Mouse (Mus musculus) cerebellum, postnatal 4 days (tissue): ENCODE data around the gene Mrpl41.
"Not testable (repeated sequence)": the region's sequence is repeated elsewhere in the genome, so short reads cannot be mapped to it uniquely, and the experiment has no call there.

Source experiments
- DNase-seq, 2 experiments: peaks; one replicate each; pipeline ENCODE4 v3.0.0; 2022; ENCODE audit warnings: low spot score in 2 of 2, mixed read lengths in 1 of 2

The Mrpl41 gene

DNA sequence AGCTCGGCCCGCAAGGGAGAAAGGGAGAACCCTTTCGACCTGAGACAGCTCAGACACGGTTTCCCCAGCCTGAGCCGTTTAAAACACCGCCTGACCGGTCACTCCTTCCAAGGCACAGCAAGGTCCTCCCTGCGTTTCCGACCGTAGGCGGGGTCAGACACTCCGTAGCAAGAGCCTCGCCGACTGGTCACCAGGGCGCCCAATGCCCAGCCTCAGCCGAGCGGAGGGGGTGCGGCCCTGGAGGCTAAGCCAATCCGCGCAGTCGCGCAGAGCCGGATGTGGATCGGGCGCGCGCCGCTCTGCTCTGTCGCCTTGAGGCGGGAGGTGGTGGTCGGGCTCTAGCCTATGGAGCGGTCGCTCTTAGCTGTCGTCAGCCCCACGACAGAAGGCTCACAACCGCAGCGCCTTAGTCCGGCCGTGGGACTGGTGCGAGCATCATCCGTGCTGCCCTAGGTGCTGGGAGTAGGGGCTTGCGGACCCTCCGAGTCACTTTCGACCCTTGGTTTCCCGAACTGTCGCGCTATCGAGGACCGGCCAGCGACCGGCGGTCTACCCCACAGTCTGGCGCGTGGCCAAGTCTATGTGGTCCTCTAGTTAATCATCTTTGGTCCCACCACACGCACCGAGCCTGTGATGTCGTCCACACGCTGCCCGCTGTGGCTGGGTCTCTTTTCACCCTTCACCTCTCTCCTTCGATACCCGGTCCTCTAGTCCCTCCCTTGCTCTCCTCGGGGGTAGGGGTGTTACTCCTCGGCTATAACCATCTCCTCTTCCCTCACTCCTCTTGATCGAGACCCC, at the start of gene Mrpl41:
TSS of gene Mrpl41 (minus strand) at position 193 of the 798 bp plus-strand sequence.
- DNase-seq, result peak; percentile 88 to 96

DNA sequence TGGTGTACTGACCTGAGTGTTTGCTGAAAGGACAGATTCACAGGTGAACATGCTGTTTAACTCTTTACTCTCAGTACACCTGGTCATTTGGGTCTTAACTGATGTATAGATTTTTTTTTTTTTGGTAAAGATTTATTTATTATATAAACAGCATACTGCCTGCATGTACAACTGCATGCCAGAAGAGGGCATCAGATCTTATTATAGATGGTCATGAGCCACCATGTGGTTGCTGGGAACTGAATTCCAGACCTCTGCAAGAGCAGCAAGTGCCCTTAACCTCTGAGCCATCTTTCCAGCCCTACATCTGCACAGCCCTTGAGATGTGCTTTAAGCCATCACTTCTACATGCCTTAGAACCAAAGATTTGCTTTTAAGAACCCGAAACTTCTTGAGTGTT, 47.8 kb upstream of the Mrpl41 start:
- no peak for DNase-seq

DNA sequence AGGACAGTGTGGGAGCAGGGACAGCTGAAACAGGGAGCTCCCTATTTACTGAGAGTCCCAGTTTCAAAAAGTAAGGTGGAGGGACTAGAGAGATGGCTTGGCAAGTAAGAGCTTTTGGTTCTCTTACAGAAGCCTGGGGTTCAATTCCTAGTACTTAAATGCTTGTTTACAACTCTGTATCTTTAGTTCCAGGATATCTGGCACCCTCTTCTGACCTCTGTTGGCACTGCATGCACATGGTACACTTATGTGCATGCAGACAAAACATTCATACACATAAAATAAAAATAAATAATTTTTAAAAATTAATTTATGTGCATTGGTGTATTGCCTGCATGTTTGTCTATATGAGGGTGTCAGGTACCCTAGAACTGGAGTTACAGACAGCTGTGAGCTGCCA, 33.4 kb upstream of the Mrpl41 start:
- no peak for DNase-seq

DNA sequence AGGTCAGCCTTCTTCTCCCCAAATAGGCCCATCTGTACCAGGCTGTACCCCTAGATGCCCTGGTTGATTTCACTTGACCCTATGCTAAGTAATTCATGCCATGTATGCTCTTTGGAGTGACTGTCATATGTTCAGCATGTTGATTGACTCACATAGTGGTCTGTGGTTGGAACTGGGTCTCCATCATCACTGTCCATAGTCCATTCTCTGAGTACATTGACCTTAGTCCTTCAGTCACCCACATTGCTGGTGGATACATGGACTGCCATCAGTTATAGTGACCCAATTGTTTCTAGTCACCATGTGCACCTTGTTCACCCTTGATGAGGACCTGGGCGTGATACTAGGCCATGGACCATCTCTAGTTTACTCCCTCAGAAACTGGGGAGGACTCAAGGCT, 31.9 kb upstream of the Mrpl41 start:
- no peak for DNase-seq

DNA sequence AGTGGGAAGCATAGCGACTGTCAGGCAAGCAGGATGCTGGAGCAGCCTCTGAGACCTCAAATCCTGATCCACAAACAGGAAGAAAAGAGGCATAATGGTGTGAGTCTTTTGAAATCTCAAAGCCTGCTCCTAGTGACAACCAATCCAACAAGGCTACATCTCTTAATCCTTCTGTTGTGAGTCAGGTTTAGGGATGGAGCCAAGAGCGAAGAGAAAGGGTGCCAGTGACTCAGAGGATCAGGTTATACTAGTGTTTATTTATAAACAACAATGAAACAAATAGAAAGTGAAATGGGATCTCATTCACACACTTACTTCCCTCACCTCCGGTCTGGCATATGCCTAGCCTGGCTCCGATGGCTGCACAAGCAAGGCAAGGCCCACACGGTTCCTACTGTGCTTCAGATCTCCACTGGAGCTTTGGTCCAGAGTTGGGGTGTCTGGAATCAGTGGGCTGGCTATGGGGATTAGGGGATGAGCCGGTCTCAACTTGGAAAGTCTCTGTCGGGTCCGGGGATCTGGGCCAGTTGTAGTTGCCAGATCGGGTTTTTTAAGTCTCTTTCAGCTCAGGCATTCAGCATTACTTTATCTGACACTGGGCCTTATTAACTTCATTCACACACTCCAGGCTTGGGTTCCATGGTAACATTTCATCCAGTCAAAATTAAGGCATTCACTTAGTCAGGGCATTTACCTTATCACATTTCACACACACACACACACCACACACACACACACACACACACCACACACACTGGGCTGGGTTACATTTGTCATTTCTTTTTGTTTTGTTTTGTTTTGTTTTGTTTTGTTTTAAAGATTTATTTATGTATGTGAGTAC, 29.3 kb upstream of the Mrpl41 start:
- DNase-seq, result peak in 1 of 2 experiments; percentile 8

DNA sequence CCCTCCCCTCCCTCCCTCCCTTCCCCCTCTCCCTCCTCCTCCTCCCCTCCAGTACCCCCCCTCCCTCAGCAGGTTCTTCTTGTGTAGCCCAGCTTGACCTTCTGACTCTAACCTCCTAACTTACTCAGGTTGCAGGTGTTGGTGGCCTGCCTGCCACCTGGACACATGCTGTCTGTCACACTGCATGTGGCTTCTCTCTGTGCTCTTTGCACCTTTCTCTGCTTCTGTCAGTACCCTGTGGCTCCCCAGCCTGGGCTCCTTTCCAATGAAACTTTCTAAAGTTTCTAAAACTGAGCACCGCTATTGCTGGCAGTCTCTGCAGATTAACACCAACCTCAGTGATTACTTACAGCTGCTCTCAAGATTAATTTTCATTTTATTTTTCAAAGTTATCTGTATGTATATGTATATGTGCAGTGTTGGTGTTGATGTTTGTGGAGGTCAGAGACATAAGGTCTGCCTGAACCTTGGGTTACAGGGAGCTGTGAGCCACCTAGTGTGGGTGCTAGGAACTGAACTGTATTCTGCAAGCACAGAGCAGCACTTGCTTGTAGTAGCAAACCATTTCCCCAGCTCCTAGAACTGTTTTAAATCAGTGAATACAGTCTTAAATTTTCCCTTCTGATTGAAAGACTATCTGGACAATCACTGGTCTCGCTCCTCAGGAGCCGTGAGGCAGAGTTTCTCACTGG, 25.8 kb upstream of the Mrpl41 start:
- peak in 1 of 2 experiments; percentile 24 for DNase-seq

DNA sequence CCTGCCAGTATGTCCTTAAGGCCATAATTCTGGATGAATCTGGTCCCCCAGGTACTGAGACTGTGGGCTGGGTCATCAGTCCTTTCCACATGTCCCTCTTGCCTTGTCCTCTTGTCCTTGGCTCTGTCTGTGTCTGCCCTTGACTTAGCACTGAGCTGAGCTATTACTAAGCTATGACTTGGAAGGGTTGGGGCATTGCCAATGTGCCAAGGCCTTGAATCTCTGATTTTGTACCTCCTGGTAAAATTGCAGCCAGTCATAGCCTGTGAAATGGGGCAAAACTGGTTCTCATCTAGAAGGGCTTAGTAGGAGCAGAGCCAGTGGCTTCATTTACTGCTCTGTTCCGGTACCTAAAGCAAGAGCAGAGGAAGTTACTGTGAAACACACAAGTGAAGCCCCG, 21.6 kb upstream of the Mrpl41 start:
- DNase-seq, result no peak

DNA sequence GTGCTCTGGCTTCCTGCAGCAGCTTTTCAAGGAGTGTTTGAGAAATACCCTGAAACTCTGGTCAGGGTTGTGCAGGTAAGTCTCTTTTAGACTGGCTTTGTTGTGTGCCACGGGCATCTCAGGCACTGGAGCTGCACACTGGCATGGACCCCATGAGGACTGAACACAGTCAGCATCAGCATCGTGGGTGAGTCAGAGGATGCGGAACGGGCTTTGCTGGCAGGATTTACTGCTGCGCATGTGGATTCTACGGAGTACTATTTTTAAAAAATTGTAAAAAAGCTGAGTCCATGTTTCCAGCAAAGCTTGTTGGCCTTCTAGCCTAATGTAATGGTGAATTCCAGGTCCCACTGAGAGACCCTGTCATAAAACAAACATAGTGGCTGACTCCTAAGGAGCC, 20.4 kb upstream of the Mrpl41 start:
- no peak for DNase-seq

DNA sequence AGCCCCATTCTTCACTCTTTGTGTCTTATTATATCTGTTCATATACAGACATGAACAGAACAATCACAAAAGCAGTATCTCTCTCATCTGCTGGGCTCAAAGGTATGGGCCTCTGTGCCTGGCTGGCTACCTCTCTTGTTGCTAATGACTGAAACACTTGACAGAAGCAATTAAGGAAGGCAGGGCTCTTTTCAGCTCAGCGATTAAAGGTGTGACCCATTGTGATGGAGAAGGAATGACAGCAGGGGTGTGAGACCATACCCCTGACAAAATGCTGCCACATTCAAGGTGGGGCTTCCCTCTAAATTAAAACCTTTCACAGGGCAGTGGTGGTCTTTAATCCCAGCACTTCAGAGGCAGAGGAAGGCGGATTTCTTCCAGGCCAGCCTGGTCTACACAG, 12.9 kb upstream of the Mrpl41 start:
- DNase-seq, result no peak

DNA sequence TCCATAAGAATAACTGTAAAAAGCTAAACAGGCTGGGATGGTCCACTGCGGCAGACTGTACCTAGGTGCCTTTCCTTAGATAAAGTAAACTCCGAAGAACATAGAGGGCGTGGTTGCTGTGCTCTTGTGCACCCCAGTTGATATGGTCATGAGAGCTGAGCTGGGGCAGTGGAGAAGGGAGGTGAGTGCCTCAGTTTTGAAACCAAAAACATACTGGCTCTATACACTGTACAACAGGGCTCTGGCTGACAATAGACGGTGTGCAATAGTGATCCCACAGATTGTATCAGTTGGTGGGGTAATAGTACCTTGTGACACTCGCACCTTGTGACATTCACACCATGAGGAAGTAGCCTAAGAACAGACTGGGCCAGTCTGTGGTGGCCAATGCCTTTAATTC, 2.1 kb upstream of the Mrpl41 start:
- no peak for DNase-seq

DNA sequence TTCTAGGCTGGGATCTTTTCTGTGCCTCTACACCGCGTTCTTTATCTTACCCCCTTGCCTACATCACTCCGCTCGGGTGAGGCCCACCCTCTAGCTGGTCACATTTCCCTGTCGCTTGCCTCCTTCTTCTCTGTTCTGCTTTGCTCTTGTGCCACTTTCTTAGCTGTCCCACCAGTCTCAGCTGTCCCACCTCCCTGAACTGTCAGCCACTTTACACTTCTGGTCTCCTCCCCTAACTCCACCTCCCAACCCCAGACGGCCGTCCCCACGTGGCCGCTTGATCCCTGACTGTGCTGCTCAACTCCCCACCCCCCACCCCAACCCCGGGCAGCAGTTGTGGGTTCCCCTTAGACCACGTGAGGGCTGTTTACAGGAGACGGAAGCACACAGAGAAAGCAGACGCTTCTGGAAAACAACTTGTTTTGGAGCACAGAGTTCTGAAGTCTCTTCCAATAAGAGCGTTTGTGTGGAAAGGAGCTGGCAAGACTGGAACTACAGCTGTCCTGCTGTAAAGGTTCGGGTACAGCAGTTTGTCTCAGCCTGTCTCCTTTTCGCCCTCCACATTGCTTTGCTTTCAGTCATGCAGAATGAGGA, 903 bp upstream of the Mrpl41 start, which contains the start of gene Pnpla7:
TSS of gene Pnpla7 (plus strand) at position 330 of the 594 bp plus-strand sequence.
- DNase-seq, result peak in 1 of 2 experiments; percentile 46

DNA sequence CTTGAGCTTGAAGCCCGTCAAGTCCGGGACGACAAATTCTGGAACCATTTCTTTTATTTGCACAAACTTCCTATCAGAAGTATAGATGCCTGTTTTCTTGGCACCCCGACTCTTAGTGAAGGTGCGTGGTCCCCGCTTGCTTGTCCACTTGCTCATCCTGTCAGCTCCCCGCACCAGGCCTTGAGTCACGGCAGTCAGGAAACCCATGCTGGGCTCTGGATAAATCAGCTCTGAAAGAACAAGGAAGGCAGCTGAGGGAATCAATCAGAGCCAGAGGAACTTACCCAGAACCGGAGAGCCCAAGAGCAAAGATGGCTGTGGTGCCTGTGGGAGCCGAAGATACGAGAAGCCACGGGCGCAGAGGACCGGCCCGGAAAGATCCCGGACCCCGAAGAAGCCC, 446 bp downstream of the Mrpl41 start:
- DNase-seq, result not testable (repeated sequence)

DNA sequence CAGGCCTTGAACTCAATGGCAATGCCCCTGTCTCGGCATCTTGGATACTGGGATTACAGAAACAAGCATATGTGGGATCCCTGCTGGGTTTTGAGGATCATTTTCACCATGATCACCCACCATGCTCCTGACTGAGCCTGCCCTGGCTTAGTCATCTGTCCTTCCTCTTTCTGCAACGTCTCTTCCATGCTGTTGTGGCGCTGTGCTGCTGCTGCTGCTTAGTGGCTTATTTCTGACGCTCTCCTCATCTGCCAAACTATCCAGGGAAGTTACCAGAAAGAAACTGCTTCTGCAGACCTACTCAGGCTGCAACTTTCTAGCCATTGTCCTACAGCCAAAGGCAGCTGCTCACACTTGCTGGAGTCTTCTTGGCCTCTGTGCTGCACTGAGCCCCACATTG, 4.5 kb downstream of the Mrpl41 start:
- DNase-seq, result no peak

DNA sequence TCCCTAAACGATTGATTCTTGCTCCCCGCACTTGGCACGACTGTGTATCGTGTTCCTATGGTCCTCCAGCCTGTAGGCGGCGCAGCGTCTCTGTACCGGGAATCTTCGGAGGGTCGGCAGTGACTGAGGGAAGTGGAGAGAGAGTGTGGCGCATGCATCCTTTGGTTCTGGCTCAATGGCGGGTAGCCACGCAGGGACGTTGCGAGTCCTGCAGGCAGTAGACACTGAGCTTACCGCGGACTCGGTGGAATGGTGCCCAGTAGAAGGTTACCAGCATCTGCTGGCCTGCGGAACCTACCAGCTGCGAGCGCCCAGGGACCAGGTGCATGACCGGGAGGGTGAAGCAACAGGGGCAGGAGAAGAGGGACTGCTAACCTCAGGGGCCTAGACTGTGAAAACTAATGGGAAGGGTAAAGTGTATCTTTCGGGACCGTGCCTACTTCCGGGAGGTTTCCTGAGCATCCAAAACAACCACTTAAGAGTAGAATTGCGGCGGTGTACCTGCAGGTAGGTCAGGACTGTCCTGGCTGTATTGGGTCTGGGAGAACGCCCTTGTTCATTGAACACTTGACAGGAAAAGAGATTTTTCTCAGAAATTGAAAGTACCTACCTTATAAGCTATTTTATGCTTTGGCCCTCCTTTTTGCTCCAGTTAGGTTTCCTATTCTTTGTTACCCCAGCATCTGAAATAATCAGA, 12.4 kb downstream of the Mrpl41 start, which contains the start of gene Dph7:
TSS of gene Dph7 (plus strand) at position 97 of the 697 bp plus-strand sequence.
- DNase-seq, result peak; percentile 70 to 89

DNA sequence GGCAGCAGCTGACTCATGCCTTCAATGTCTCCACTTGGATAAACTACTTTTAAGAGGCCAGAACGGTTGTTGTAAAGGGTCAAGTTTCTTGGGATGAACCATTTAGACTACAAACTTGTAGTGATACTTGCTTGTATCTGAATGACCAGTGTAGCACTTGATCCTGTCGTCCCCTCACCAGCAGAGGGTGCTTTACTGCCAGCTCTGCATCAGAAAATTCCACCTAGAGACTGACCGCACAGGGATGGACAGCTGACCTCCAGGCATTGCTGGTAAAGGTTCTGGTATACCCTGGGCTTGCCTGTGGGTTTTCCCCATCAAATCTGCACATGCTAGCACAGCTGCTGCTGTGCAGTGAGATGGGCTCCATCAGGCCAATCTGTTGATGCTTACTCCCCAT, 14.0 kb downstream of the Mrpl41 start:
- peak in 1 of 2 experiments; percentile 13 for DNase-seq

DNA sequence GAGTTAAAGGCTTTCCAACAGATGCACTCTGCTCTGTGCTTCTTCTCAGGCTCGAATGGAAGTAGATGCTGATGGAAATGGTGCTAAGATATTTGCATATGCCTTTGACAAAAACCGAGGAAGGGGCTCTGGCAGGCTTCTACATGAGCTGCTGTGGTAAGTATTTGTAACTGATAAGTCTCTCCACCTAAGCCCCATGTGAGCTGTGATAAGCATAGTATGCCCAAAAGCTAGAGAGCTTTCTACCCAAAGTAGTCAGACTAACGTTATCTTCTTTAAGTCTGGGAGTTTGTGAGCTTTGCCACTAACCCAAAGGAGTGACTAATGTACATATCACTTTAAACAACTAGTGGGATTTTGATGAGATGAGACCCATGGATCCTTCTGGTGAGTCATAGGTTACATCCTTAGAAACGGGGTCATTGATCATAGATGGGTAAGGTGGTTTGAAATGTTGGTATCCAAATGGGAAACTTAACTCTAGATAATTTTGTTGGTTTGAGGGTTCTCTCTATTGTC, 22.3 kb downstream of the Mrpl41 start:
- no peak for DNase-seq

DNA sequence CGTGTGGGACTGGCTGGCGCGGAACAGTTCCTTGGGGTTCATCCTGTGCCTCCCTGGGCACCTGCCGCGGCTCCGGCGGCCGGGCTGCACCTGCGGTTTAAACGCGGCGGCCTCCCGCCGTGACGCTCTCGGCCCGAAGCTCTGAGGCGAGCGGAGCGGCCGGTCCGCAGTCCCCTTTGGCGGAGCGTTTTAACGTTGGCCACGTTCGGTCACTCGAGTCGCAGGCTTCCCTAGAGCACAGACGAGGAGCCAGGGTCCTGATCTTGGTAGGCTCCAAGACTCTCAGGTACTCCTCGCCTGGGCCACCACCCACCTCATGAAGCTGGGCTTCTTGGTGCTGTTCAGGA, 24.7 kb downstream of the Mrpl41 start:
- no peak for DNase-seq

DNA sequence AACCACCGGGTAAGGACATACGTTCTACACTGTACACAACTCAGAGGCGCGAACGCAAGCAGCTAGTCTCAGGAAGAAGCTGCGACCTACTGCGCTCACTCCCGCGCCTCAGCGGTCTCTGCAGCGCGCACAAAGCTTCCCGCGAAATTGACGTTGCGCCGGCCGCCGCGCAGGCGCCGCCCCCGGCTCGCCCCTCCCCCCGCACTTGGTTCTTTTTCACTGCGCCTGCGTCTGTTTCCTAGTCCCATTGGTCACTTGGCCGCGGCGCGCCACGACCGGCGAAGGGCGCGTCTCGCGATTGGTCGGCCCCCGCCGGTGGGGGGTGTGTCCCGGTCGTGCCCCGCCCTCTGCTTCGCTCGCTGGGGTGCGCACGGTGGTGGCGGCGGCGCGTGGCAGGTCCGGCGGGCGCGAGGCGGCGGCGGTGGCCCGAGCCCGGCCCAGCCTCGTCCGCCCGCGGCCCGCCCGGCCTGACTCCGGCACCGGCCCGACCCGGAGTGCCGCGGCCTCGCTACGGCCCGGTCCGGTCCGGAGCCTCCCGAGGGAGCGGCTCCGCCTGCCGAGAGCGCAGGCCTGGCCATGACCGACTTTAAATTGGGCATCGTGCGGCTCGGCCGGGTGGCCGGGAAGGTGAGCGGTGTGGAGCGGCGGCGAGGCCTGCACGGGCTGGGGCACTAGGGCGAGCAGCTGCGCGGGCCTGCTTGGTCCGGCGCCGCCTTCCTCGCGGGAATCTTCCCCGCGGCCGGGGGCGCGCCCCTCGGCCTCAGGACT, 25.3 kb downstream of the Mrpl41 start, which contains the start of gene Zmynd19:
TSS of gene Zmynd19 (plus strand) at position 372 of the 768 bp plus-strand sequence.
- DNase-seq, result peak; percentile 99

DNA sequence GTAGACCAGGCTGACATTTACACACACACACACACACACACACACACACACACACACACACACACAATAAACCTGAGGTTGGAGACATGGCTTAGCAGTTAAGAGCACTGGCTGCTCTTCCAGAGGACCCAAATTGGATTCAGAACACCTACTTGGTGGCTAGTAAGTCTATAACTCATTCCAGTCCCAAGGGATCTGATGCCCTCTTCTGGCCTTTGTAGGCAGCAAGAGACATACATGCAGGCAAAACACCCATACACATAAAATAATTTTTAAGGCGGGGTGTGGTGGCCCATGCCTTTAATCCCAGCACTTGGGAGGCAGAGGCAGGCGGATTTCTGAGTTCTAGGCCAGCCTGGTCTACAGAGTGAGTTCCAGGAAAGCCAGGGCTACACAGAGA, 30.6 kb downstream of the Mrpl41 start:
- DNase-seq, result not testable (repeated sequence)

DNA sequence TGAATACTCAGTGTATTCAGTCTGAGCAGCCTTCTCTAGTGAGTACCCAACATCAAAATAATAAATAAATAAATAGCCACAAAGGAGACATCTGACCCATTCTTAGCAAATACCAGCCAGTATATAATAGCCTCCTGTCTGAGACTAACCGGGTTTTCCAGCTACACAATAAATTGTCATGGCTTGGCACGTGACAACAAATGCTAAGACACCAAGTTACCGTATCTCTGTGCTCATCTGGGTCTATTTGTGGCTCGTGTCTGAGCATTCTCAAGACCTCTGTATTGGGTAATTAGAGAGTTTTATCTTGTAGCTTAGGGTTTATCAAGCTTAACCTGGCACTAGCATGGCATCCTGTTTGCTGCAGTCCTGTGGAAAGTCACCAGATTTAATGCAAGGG, 32.8 kb downstream of the Mrpl41 start:
- DNase-seq, result no peak
